In genomic region chr8:105353583-105354135, GRCm38 (mm10) we compare ENCODE assay signal across 31 mouse cellular contexts. TPM values are rescaled to one million over a fixed set of nuclear protein-coding genes. Genes with fewer than 3 reads are reported as not detected.
DNase-seq lines count a peak whose midpoint lies in the region; ATAC-seq lines count a peak whose summit lies in the region.
"Had no signal": no experiment of that assay in that cellular context is flagged by ENCODE, and none has a peak within 500 bp of the region (broad histone marks: within the 10 kb centered on the region; RNA-seq: fewer than 3 reads in every experiment).

No protein-coding gene starts in this region.

- 0 out of 2 replicates have a peak overlapping the region, but pooled peaks have one; percentile 2 for H3K9ac ChIP-seq in limb, embryonic 13.5 days
- H3K9ac ChIP-seq: forebrain, postnatal 0 days; heart, embryonic 13.5 days; hindbrain, embryonic 14.5 days; limb, embryonic 15.5 days; liver, embryonic 13.5 days; stomach, embryonic 15.5 days had no signal

- 0 out of 2 replicates have a peak overlapping the region, but pooled peaks have one; percentile 15 for H3K27ac ChIP-seq in limb, embryonic 13.5 days
- H3K27ac ChIP-seq: heart, adult 2 months; heart, embryonic 13.5 days; hindbrain, embryonic 14.5 days; limb, embryonic 15.5 days; liver, embryonic 13.5 days; macrophage; stomach, embryonic 15.5 days had no signal

- no peak for ATAC-seq in cerebellum, adult (ENCODE audit: insufficient number of reproducible peaks, low FRiP score, low TSS enrichment)
- no peak for ATAC-seq in limb, embryonic 13.5 days (ENCODE audit: low FRiP score, low read depth)
- ATAC-seq in erythroid progenitor cell, adult 5-6 weeks (replicated peaks; ENCODE audit: low FRiP score, poor library complexity, severe bottlenecking): no peak
- ATAC-seq: forebrain, postnatal 0 days; inflammation-experienced regulatory T-cells, adult 6 months had no signal

- peak; percentile 79 for DNase-seq in cerebellum, adult 11-12 months
- DNase-seq in testis, postnatal 10 days (ENCODE audit: low spot score): peak; percentile 44
- DNase-seq in testis, postnatal 14 days (ENCODE audit: low spot score): no peak
- DNase-seq in cerebellum, postnatal 14 days: peak; percentile 78 to 82
- DNase-seq in adrenal gland, adult (ENCODE audit: inconsistent age in 2 of 2, low spot score in 1 of 2): no peak
- DNase-seq: adrenal gland, postnatal 10 days; forebrain, postnatal 0 days; gastrocnemius, postnatal 25 days; heart, adult 2 months; heart, postnatal 10 days; kidney, adult 11 months; kidney, postnatal 25 days; liver, embryonic 13.5 days; lung, adult 18-20 months; lung, postnatal 10 days; midbrain, embryonic 14.5 days; thymus, adult 18-20 months; thymus, postnatal 25 days had no signal

- H3K4me1 ChIP-seq in limb, embryonic 13.5 days: peaks cover 39% of the 10 kb centered on the region

- peaks cover 30% of the 10 kb centered on the region for H3K36me3 ChIP-seq in limb, embryonic 13.5 days
- H3K36me3 ChIP-seq: G1E; liver, embryonic 13.5 days; stomach, embryonic 15.5 days had no signal

- no peaks in the 10 kb centered on the region for H3K9me3 ChIP-seq in limb, embryonic 13.5 days
- H3K9me3 ChIP-seq: G1E; heart, embryonic 13.5 days; limb, embryonic 15.5 days; liver, embryonic 13.5 days; stomach, embryonic 15.5 days had no signal

- no peak overlapping the region for H3K4me3 ChIP-seq in limb, embryonic 13.5 days
- H3K4me3 ChIP-seq: heart, adult 2 months; heart, embryonic 13.5 days; limb, embryonic 15.5 days; liver, embryonic 13.5 days; stomach, embryonic 15.5 days had no signal

- peaks cover 3% of the 10 kb centered on the region; the same call in 1 of the 2 replicates for H3K27me3 ChIP-seq in limb, embryonic 13.5 days
- H3K27me3 ChIP-seq: limb, embryonic 15.5 days had no signal

- H3K4me2 ChIP-seq in limb, embryonic 13.5 days (replicated peaks): no peak overlapping the region
- H3K4me2 ChIP-seq: heart, embryonic 13.5 days; hindbrain, embryonic 14.5 days; limb, embryonic 15.5 days; liver, embryonic 13.5 days; stomach, embryonic 15.5 days had no signal

- 72% methylated on average over 8 of the region's 8 CpGs for WGBS in limb, embryonic 13.5 days

RNA-seq across cellular contexts. Expression of gene Slc9a5, which starts 5.0 kb away (rescaled TPM):
- 6.0 and 6.4 TPM in 2 replicates for polyA plus RNA-seq in limb, embryonic 13.5 days (2015; fragmentation: Nextera tagmentation; extraction: Ambion mirVana)
- 2.9 TPM in 1 of 2 replicates, not detected in the other for total RNA-seq in erythroid progenitor cell, adult 5-6 weeks (2015; ENCODE audit: low replicate concordance)
- not detected in 2 replicates for total RNA-seq in erythroid progenitor cell, adult 5-6 weeks (2017; ENCODE audit: low replicate concordance)
- total RNA-seq: monocyte, adult 5-6 weeks had no signal

RNA-seq across cellular contexts. Expression of gene Fhod1, which starts 5.9 kb away (rescaled TPM):
- polyA plus RNA-seq in limb, embryonic 13.5 days (2015; fragmentation: Nextera tagmentation; extraction: Ambion mirVana): 2.1 and 2.3 TPM in 2 replicates
- 1.3 and 3.2 TPM in 2 replicates for total RNA-seq in erythroid progenitor cell, adult 5-6 weeks (2015; ENCODE audit: low replicate concordance)
- 0.08 and 0.90 TPM in 2 replicates for total RNA-seq in erythroid progenitor cell, adult 5-6 weeks (2017; ENCODE audit: low replicate concordance)

RNA-seq across cellular contexts. Expression of gene Plekhg4, which starts 19.4 kb away (rescaled TPM):
- polyA plus RNA-seq in limb, embryonic 13.5 days (2015; fragmentation: Nextera tagmentation; extraction: Ambion mirVana): 0.73 and 1.2 TPM in 2 replicates
- total RNA-seq in erythroid progenitor cell, adult 5-6 weeks (2015; ENCODE audit: low replicate concordance): not detected in 2 replicates
- not detected in 2 replicates for total RNA-seq in erythroid progenitor cell, adult 5-6 weeks (2017; ENCODE audit: low replicate concordance)
- total RNA-seq: hematopoietic stem cell, adult 5-6 weeks; megakaryocyte-erythroid progenitor cell, adult 5-6 weeks; monocyte, adult 5-6 weeks had no signal
- polyA plus RNA-seq: macrophage had no signal

RNA-seq across cellular contexts. Expression of gene Tmem208, which starts 27.5 kb away (rescaled TPM):
- polyA plus RNA-seq in limb, embryonic 13.5 days (2015; fragmentation: Nextera tagmentation; extraction: Ambion mirVana): 119 and 122 TPM in 2 replicates
- total RNA-seq in erythroid progenitor cell, adult 5-6 weeks (2015; ENCODE audit: low replicate concordance): 67.9 and 68.8 TPM in 2 replicates
- total RNA-seq in erythroid progenitor cell, adult 5-6 weeks (2017; ENCODE audit: low replicate concordance): 18.1 and 30.2 TPM in 2 replicates

RNA-seq across cellular contexts. Expression of gene Lrrc29, which starts 27.6 kb away (rescaled TPM):
- 1.8 and 2.7 TPM in 2 replicates for polyA plus RNA-seq in limb, embryonic 13.5 days (2015; fragmentation: Nextera tagmentation; extraction: Ambion mirVana)
- total RNA-seq in erythroid progenitor cell, adult 5-6 weeks (2015; ENCODE audit: low replicate concordance): 23.4 and 26.8 TPM in 2 replicates
- total RNA-seq in erythroid progenitor cell, adult 5-6 weeks (2017; ENCODE audit: low replicate concordance): 24.8 and 31.7 TPM in 2 replicates

Comparison
In these comparisons a context has a peak if more than half of its experiments do, and no peak if none do; other contexts are left out.
1. DNase-seq: peak in cerebellum, adult 11-12 months (single experiment), testis, postnatal 10 days (single experiment) and cerebellum, postnatal 14 days (2 of 2); none in testis, postnatal 14 days (single experiment) and adrenal gland, adult (0 of 2).